Mouse (Mus musculus): ENCODE measurements around the gene Cngb1.

The Cngb1 gene

DNA sequence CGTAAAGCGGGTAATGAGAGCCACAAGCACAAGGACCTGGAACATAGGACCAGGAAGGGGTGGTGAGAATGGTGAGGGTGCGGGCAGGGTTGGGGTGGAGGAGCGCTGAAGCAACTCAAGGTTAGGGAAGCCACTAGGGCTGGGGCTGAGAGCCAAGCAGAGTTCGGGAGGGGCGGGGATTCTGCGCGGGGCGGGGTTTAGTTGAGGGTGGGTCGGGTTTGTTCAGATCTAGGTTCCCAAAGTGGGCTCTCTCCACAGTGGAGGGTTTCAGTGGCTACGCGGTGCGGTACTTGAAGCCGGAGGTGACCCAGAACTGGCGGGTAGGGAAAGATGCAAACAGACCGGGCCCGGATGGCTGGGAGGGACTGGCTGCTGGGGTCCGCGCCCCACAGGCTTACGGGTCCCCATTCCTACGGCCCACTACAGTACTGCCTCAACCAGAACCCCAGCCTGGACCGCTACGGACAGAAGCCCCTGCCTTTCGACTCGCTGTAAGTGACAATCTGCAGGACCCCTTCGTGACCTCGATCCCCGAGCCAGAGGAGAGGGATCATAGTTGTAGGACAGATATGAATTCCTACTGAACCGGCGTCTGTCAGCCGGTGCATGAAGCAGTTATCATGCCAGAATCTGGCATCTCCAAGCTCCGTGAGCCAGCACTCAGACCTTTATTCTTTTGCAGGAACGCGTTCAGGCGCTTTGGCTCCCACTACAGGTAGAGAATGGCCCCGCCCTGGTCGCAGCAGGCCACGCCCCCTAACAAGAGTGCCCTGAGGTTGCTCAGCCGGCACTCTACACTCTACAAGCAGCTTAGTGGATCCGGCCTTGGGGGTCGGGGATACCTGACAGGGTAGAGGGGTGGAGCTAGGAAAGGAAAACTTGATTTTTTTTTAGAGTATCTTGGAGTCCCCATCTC lies 14.1 kb upstream of the Cngb1 start:
- peak; percentile 30 for DNase-seq

DNA sequence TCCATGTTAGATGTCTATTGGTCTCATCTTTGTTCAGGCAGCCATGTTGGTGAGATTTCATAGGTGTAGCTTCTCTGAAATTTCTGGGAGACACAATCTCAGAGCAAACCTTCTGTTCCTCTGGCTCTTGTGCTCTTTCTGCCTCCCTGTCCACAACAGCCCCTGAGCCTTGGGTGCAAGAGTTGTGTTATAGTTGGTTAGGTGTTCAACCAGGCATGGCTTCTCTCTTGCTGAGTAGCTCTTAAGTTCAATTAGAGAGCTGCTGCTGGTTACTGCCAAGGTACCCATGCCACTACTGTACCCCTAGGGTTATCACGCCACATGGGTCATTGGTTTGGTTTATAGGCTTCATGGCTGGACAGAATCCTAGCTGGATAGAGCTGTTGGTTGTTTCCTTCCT lies 9.0 kb upstream of the Cngb1 start:
- no peak for DNase-seq

DNA sequence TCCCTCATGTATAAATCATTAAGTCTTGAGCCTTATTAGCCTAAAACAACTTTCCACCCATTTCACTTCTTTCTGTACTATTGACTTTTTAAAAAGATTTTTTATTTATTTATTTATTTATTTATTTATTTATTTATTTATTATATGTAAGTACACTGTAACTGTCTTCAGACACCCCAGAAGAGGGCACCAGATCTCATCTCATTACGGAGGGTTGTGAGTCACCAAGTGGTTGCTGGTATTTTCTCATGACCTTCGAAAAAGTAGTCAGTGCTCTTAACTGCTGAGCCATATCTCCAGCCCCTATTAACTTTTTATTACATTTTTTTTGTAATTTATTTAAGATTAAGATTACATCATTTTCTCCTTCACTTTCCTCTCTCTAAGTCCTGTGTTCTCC lies 8.3 kb upstream of the Cngb1 start:
- no peak for DNase-seq

DNA sequence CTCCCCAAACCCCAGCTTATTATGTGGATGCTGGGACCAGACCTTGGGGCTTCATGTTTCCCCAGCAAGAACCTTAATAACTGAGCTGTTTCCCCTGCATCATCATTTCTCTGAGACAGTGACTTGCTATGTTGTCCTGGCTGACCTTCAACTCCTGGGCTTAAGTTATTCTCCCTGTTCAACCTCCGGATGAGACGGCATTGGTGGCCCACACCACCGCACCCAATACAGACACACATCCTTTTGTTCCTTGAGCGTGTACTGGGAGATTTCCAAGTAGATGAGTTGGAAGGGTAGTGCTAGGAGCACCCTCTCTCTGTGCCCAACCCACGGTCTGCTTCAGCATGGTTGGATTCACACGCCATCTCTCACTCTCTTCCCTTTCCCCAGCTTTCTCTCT lies 7.5 kb upstream of the Cngb1 start:
- DNase-seq, result no peak

DNA sequence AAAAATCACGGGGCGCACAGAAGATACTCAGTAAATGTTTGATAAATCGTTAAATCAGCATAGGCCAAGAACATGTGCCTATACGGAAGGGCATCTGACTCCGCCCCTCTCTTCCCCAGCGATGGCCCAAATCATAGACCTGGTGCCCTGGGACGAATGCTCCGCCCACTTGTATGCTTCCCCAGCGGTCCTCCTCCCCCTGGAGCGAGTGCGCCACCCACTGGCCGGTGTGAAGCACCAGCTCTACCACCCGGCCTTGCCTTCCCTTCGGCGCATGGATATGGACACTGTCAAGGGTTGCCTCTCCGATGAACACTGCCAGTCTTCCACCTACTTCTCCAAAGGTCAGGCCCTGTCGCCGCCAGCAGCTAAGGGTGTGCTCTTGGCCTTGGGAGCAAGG lies 6.5 kb upstream of the Cngb1 start:
- no peak for DNase-seq

DNA sequence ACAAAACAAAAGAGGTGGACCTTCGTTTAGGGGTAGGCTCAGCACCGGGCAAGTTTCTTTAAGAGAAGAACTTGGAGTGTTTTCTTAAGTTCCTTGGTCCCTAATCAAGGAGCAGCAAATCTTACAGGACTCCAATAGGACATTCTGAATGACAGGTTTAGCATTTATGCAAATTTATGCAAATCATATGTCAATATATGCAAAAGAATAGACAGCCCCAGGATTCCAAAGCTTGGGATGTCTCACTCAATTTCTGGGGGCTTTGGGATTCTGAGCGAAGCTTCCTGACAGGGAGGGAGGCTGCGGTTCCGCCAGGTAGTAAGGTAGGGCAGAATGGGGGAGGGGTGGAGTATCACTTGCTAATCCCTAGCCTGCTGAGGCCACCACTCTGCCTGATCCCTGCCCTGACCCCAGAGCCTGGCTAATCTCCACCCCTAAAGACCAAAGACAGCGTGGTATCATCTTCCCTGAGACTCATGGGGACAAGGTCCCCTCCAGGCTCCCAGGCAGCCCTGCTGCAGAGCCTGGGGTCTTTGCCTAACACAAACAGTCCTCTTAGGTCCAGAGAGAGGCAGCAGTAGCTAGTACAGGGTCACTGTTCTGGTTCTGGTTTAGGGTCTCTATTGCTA lies 4.1 kb upstream of the Cngb1 start, which contains the start of gene Tepp:
Gene Tepp, plus strand, starts transcription at position 225 of the 629 bp plus-strand sequence.
- DNase-seq, result no peak

DNA sequence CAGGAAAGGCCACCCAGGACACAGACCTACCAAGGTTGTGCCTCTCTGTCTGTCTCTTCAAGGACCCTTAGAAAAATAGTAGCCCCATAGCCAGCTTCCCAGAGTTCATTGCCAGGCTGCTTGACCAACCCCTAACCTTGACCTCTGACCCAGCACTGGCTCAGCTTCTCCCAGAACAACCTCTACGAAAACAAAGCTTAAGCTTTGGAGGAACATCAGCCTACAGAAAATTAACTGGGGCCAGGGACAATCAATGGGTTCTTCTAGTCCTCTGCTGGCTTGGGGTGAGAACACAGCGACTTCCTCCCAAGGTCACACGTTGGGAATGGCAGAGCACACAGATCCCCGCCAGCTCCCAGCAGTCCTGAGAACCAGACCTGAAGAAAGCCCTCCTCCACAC lies 859 bp downstream of the Cngb1 start:
- no peak for DNase-seq

DNA sequence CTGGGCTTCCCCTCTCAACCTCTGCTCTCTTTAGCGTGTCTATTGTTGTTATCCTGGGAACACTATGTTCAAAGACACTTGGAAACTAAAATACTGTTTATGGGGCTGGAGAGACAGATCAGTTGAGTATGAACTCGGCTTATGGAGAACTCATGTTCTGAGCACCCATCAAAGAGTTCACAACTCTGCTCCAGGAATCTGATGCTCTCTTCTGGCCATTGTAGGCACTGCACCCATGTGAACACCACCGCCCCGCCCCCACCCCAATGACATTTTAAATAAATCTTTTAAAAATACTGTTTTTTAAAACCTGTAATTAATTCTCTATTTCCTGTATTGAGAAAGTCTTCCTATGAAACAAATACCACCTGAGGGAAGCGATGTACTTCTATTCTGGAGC lies 4.0 kb downstream of the Cngb1 start:
- no peak for DNase-seq

DNA sequence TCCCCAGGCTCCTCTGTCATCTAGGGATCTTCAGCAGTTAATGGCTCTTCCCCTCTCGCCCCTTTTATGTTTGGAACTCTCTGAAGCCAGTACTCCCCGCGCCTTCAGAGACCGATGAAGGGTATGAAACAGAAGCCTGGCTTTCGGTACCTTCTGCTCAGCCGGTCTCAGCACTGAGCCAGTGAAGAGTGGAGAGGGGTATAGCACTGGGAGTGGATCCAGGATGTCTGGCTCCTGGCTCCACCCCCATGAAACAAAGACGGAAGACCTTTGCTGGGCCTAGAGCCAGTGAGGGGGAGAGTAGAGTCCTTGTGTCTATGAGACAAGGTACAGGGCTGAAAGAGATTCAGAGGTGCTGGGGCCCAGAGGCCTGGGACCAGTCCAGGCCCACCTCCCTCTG lies 12.5 kb downstream of the Cngb1 start:
- DNase-seq, result no peak

DNA sequence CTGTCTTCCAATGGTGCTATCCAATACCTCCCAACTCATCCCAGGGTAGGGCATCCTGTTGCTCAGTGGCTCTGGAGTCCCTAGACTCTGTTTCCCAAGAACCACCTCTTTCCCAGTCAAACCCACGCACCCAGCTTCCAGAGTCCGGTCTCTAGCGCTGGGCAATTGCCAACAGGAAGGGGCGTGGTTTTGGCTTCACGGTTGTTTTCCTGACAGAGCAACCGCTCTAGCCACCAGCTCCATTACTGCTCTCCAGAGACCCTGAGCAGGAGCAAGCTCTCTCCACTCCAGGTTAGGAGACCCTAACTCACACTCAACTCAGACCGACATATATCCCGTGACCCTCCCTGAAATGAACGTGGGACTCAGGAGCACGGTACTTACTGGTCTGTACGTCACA lies 13.2 kb downstream of the Cngb1 start:
- no peak for DNase-seq

DNA sequence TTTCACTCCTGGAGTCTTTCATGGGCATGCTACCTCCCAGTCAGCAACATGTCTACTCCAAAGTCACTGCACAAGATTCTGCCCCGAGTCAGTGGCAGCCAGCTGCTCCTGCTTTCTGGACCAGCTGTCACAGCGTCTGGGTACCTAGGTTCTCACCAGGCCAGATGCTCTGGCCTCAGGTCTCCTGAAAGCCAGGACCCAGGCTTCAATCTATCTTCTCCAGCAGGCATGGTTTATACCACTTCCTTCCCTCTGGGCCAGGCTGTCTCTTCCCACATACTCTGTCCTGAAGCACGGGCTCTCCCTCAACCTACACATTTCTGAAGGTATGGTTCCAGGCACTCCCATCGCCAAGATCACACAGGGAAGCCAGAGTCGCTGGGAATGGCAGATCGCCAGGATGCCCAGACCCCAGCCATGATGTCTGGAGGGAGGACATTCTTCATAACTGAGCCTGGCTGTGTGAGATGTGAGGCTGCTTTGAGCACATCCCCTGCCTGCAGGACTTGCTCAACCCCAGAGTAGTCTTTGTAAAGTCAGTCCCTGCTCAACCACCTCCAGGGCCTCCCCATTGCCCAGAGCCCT lies 17.2 kb downstream of the Cngb1 start:
- DNase-seq, result no peak

DNA sequence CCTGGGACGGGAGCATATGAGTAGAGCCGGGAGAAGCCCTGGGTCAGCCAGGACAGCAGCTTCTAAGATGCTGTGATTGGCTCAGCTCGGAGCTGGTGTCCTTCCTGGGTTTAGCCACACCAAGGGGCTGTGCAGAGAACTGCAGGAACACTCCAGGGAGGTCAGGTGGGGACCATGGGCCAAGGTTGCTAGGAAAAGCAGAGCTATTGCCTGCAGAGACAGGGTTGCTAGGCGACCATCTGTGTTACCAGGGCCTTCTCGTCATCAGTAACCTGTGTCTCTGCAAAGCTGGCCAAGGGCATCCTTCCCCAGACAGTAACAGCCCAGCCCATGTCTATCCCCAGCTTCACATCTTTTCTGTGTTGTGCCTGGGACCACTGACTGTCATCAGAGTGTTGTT lies 24.9 kb downstream of the Cngb1 start:
- peak; percentile 6 for DNase-seq

DNA sequence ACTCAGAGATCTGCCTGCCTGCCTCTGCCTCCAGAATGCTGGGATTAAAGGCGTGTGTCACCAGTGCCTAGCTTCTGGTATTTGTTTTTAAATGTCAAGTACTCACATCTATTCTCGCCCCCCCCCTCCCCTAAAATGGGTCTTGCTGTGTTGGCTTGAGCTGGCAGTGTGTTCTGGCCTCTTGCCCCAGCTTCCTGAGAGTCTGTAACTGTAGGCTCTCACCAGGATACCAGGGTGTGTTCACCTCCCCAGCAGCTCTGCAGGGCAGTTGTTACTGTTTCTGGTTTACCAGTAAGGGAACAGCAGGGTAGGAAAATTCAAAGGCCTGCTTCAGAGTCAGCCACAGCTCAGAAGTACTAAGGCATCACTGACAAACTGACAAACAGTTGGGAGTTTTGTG lies 33.5 kb downstream of the Cngb1 start:
- no peak for DNase-seq

DNA sequence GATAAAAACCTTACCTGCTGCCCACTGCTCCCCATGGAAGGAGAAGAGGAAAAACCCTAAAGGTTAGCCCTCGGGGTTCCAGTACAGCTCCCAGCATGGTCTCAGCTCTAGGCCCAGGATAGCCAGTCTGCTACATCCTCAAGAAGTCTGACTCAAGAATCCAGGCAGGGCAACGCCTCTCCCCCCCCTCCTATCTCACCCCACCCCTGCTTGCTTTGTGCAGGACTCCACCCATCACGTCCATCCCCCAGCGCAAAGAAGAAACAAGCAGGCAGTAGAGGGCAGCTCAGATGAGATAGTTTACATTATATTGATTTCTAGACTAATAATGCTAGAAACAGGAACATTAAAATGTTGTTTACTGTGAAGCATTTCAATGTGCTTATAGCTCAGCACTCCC lies 34.5 kb downstream of the Cngb1 start:
- DNase-seq, result no peak

DNA sequence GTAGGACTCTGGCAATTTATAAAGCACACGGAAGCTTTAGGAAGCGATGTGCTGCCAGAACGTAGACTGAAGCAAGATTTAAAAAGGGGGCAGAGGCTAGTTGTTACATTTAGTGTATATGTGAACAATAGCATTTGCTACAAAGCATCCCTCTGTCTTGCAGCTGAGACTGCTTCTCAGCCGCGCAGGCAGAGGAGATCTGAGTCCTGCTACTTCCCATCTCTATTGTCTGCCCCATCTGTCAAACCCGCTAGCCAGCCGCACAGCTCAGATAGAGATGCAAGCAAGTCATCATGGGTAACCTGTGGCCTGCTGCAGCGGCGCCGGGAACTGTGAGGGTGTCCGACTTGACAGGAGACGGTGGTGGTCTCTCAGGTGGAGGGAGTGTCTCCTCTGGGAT lies 35.9 kb downstream of the Cngb1 start:
- no peak for DNase-seq

DNA sequence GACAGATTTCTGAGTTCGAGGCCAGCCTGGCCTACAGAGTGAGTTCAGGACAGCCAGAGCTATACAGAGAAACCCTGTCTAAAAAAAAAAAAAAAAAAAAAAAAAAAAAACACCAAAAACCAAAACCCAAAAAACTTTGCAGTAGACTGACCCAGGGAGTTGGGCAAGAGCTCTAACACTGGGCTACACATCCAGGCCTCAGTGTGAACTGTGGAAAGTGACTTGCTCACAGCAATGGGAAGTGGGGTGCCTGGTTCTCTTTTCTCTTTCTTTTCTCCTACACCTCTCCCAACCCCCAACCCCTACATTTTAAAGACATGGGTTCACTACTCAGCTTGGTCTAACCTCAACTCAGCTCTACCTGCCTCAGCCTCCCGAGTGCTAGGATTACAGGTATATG lies 44.2 kb downstream of the Cngb1 start:
- DNase-seq, result no peak

DNA sequence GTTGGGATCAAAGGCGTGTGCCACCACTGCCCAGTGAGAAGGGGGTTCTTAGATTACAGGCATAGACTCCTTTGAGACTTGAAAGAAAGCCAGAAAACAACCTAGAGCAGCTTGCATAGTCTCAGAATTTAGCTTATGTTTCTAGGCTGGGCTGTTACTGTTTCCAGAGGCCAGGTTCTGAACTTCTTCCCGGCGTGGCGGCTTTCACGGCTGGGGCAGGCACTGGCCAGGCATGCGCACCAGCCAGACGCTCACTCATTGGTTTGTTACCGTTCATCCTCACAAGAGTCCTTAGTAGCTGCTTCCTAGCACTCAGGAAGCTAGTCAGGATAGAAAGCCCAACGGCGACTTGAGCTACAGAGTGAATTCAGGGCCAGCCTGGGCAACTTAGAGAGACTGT lies 50.8 kb downstream of the Cngb1 start:
- DNase-seq, result no peak

DNA sequence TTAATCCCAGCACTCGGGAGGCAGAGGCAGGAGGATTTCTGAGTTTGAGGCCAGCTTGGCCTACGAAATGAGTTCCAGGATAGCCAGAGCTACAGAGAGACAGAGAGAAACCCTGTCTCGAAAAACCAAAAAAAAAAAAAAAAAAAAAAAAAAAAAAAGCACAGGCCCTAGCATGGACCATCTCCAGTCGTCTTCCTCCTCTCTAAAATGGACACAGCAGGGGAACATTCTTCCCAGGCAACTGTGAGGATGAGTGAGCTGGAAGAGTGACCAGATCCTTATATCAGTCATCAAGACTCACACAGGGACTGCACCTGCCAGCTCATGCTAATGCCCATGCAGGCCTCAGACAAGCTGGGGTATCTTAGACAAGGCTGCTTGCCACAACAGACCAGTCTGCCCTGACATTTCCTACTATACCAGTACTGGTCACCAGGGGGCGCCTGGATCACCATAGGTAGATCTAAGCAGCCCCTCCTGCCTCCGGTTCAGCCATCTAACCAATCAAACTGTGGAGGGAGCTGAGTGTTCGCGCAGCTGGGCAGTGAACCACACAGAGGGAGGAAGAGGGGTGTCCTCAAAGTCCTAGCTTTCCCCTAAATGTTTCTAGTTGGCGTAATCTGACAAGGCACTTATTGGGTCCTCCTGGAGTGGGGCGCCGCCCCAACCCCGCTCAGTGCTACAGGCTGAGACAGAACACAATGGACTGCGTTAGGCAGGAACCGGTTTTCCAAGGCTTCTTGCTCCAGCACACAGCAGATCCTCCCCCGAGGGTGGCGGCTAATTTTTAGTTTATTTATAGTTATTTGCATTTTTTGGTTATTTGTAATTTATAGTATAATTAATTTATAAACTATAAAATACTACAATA lies 51.6 kb downstream of the Cngb1 start:
- DNase-seq, result peak; percentile 95

DNA sequence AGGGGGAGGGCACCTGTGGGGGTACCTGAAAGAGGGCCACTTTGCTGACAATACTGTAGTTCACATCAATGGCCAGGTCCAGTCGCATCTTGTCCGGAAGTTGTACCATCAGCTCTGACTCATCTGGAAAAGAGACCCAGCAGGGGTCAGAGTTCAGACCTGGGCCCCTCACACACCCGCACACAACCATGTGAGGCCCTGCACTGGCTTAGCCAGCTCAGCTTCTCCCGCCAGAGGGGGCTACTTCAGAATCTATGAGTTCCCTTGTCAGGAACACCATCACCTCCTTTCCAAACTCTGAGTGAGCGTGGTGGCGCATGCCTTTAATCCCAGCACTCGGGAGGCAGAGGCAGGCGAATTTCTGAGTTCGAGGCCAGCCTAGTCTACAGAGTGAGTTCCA lies 54.3 kb downstream of the Cngb1 start:
- no peak for DNase-seq

DNA sequence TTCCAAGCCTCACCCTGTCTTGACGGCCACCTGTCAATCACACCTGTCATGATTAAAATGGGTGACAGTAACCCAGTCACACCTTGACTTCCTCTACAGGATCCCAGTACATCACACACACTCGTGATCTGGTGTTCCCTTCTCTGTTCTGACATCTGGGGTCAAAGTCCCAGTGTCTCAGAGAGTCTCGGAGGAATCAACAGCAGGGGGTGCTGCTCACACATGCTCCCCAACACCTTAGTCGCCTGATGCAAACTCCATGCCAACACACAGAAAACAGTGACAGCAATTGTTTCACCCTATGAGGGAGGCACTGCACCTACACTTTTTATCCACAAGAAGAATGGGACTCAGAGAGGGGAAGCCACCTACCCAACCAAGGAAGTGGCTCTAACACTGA lies 56.5 kb downstream of the Cngb1 start:
- DNase-seq, result no peak

DNA sequence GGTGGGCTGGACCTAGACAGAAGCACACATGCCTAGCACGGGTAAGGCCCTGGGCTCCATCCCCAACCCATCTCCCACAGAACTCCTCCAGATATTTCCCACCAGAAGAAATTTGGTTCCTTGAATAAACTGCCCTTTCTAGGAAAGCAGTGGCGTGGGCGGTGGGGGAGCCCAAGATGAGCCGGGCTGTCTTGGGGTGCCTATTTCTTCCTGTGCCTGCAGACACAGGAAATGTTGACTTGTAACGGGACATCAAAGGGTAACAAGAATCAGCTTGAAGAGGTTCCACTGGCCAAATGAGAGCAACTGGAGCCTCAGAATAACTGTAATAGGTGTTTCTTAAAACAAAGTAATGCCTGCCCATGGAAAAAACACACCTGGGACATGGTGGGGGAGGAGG lies 59.1 kb downstream of the Cngb1 start:
- no peak for DNase-seq

DNA sequence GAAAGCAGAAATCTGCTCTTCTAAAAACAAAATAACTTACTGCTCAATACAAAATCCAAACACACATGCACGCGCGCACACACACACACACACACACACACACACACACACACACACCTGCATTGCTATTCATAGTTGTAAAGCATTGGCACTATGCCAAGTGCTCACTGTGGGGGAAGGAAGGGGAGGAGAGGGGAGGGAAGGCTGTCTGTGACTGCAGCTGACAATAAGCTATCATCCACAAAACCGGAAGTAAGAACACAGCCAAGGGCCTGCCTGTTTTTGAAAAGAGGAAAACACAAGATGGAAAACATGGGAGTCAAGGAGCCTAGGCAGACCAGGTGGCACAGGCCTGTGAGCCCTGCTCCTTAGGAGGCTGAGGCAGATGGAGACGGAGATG lies 61.2 kb downstream of the Cngb1 start:
- DNase-seq, result no peak

DNA sequence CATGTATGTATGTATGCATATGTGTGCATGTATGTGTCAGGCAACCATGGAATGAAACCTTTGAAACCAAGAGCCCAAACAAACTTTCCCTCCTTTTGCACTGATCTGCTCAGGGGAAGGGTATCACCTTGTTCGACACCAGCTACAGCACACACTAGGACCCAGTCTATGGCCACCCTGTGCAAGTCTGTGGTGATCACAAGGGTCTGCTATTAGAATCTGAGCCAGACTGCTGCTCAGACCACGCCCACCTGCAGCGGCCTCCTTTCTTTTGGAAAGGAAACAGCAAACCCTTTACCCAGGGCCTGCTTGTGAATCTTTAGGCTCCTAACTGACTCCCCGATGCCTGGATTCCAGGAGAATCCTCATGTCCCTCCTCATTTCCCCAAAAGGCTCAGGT lies 62.5 kb downstream of the Cngb1 start:
- no peak for DNase-seq

Measured in right cerebral cortex, adult 18-20 months (tissue).